Mouse (Mus musculus): Measurements from ENCODE around the gene Mthfd1.

Mthfd1 gene

DNA sequence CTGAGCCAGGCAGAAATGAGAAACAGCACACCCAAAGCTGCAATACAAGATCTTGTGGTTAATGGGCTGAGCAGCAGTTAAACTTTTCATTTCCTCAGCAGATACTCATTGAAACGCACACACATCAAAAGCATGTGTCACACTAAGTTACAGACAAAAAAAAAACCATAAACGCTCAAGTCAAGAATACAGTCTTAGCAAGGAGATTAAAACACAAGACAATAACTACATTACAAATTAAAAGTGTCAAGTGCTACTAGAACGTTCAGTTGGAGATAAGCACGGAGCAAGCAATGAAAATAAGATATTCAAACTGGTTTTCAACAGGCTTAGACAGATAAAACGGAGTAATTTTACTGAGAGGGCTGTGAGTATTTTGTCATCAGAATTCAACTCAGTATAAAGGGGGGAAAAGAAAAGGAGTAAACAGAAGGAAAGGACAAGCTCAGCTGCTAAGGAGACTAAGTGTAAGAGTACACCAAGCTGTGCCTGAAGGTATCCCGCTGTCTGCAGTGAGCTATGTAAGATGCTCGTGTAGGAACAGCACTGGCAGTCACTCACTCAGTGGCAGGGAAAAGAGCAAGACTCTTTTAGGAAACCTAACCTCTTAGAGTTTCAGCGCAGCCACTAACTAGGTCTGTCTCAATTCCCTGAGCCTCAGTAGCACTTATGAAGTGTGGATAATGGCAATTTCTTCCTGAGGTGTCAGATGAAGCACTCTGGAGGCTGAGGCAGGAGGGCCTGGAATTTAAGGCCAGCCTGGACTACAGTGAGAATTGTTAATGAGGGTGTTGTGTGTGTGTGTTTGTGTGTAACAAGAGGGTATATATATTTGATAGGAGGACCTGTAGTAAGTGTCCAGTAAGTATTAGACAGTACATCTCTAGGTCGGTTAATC, 106.6 kb downstream of the Mthfd1 start:
- no peak for DNase-seq

DNA sequence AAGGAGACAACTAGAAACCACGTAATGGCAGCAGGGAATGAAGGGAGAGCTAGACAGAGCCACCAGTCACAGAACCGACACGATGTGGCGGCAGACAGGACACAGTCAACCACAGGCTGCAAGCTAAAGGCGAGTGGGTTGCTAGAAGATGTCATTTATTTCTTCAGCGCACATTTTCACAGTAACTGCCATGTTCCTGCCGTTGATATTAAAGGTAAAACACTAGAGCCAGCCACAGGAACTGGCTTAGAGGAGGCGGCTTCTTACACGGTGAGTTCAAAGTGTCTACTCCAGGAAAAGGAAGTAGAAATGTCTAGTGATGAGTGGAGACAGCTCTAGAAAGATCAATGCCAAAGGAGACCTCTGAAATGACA, 107.2 kb downstream of the Mthfd1 start:
- DNase-seq: no peak

DNA sequence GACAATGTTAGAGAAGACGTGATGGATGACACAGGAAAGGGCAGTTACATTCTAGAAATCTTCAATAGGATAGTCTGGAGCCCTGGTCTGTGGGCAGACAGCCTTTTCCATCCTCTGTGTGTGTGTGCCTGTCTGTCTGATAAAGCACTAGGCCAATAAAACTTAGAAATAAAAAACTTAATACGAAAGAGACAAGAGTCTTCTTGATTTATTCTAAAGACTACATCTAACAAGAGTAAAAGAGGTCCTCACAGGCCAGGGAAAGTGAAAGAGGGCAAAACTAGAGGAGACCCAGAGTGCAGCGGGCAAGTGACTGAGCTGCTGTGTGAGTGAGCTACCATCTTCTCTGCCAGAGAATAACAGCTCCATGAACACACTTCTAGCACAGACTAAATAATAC, 111.2 kb downstream of the Mthfd1 start:
- no peak for DNase-seq

DNA sequence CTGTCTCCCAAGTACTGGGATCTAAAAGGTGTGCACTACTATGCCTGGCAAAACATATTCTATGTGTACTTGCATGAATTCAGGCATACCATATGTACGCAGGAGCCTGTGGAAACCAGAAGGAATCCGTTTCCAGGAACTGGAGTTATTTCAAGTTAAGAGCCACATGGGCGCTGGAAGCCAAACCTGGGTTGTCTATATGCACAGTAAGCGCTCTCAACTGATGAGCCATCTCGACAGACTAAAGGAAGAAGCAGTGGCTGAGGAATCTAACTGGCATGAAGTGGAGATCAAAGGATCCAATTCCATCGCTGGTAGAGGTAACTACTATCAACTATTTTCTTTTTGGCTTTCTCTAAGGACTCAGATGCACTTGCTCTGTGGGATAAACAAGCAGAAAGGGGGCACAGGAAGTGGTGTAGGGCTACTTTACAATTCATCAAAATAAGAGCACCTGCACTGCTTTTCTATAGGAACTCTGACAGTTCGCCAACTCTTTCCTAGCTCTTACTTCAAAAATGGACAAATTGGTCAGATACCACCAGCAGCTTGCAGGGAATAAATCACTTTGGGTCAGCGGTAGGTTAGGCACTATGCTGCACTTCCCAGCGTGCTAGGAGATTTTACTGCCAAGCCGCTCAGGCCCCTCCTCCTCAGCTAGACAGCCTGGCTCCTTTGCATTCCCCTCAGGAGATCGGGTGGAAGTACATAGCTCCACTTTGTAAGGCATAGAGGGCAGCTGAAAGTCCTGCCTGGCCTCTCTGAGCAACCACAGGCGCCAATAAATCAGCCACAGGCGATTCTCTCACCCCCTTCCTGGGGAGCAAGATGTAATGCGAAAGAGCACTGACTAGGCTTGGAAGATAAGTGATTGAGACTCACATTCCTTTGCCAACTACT, 112.2 kb downstream of the Mthfd1 start:
- peak; percentile 55 to 59 for DNase-seq

DNA sequence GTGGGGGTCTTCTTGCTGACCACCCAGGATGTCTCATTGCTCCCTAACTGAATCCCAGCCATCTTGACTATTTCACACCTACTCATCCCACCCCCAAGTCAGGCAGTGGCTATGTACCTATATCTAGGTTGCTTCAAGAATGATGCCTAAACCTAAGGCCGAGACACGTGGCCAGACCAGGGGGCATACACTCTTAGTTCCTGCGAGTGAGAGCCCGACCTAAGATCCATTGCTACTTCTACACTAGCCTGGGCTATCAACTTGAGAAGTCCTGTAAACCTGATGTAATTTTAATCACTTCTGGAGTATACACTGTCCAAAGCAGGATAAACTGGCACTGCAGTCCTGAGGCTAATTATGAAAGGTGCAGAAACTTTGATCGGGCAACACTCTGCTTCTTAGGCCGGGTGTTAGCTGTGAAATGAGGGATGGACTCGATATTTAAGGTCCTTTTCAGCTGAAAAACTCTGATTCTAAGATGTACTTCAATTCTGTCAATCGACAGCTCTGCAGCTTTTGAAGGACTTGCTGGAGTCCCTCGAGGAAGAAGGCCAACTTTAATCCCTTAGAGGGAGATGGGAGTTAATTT, 113.2 kb downstream of the Mthfd1 start:
- DNase-seq: no peak

DNA sequence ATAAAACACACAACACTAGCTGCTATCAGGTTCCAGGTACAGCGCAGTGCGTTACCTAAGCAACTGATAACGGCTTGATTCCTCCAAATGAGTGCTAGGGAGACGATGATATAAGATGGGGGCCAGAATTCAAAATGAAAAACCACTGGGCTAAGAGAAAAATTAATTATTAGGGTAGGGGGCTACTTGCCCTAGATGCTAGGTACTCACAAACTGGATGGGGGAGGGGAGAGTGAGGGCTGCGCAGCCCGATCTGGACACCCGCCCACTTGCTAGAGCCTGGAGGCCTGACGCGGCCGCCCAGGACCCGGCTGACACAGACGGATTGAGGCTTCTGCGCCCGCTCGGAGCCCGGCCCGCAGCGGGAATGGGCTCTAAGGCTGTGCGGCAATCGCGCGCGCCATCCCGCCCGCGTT, 113.7 kb downstream of the Mthfd1 start:
- DNase-seq: peak; percentile 37 to 71

All from kidney, postnatal 36 days (tissue).